Mouse (Mus musculus) brain, adult 10 weeks (tissue): ENCODE results near the gene Man1b1. TPM values are rescaled to one million over a fixed set of nuclear protein-coding genes. Genes with fewer than 3 reads are reported as not detected.

Experiments used
- polyA plus RNA-seq: library from polyadenylated mRNA; stranded (reverse); fragments of 350-450 nt; fragmentation: Illumina TruSeq; extraction: RNeasy Lipid Tissue Mini Kit (QIAGEN cat#74804); gene quantifications from one replicate; pipeline ENCODE4 v1.2.3, GENCODE M21; 2015; ENCODE audit warnings: low read depth, low replicate concordance

Man1b1 gene
- 51.8 TPM for polyA plus RNA-seq

GRCm38 (mm10) chr2:25332286-25333160 lies at the start of gene Man1b1:
Gene Man1b1, plus strand, starts transcription at chr2:25332338.

GRCm38 (mm10) chr2:25287927-25288649 lies 44.0 kb upstream of the Man1b1 start, which contains the start of gene Tmem210:
Gene Tmem210, plus strand, starts transcription at chr2:25288145.

GRCm38 (mm10) chr2:25289651-25290050 lies 42.5 kb upstream of the Man1b1 start, which contains the start of gene Lrrc26:
Gene Lrrc26, plus strand, starts transcription at chr2:25289915.

GRCm38 (mm10) chr2:25318971-25319773 lies 13.0 kb upstream of the Man1b1 start, which contains the start of gene Grin1:
Gene Grin1, minus strand, starts transcription at chr2:25319187.

GRCm38 (mm10) chr2:25356208-25357079 lies 24.3 kb downstream of the Man1b1 start, which contains the start of gene Dpp7:
Gene Dpp7, minus strand, starts transcription at chr2:25356359.

DNA sequence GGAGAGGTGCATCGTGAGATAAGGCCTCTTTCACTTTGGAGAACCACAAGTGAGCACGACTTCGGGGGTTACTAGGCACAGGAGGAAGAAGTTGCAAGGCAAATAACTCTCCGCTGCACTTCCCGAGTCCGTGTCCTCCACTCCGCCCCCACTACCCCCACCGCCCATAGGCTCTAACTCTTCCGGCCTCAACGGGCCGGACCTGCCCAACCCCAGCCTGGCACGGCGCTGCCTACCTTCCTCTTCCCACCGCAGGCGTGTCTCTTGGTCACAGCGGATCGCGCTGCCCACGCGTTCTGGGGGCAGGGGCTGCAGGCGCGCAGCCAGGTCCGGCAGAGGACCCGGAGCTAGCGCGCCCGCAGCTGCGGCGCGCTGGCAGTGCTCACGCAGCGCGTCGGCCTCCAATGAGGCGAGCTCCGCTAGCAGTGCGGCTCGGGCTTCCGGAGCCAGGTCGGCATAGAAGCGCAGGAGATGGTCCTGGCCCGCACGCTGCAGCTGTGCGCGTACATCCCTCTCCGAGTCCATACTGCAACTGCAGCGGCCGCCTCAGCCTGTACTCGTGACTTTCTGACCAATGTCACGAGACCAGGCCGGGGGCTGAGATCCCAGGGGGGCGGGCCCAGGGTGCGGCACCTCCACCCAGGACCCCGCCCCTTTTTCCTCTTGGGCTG lies 33.1 kb downstream of the Man1b1 start, which contains the start of gene Uap1l1:
Gene Uap1l1, minus strand, starts transcription at position 592 of the 671 bp plus-strand sequence.

DNA sequence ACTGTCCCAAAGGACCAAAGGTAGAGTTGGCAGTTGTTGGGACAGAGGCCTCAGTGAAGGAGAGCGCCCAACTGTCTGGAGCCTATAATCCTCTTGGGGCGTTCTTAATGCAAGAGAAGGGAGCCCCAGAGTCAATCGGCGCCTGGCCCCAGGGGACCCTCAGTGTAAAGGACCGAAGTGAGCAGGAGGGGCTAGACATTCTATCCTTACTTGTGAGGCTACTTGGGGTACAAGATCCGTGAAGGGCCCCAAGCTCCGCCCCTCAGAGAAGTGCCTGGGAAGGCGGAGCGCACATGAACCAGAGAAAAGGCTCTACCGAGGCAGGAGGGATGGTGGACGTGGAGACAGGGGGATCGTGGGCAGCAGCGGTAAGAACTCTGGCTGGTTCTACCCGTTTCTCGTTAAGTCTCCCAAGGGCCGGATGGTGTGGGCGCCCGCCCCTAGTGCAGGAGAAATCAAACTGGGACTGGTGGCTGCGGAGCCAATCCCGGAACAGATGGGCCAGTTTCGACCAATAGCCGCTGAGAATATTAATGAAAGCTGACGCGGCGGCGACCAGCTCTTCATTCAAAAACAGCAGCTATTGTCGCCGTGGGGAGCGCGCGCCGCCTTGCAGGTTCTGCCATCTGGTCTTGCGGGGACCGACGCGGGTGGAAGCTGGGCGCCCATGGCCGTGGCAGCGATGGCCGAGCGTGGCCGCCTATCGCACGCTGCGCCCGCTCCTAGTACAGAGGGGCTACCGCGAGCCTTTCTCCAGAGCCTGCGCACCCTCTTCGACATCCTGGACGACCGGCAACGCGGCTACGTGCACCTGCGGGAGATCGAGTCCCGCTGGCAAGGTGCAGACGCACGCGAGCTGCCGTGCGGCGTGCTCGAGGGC lies 39.9 kb downstream of the Man1b1 start, which contains the start of gene Sapcd2:
Gene Sapcd2, plus strand, starts transcription at position 558 of the 880 bp plus-strand sequence.

GRCm38 (mm10) chr2:25395721-25396596 lies 63.8 kb downstream of the Man1b1 start, which contains the start of gene Entpd2:
Gene Entpd2, plus strand, starts transcription at chr2:25395874.

DNA sequence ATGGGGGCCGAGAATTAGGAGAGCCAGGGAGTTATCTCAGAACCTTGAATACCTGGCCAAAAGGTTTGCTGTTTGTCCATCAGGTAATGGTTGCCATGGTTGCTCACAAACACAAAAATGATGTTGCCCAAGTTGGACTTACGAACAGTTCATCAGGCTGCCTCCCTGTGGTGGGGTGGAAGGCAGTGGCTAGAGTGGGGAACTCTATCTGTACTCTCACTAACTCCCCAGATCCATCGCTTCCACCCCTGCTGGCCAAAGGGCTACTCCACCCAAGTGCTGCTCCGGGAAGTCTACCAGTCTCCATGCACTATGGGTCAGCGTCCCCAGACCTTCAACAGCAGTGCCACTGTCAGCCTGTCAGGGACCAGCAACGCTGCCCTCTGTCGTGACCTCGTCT lies 66.9 kb downstream of the Man1b1 start, which contains the start of gene Npdc1:
Gene Npdc1, plus strand, starts transcription at position 301 of the 400 bp plus-strand sequence.

Other genes with a start within 250 kb of the Man1b1 start
- gene Noxa1, start 237.2 kb upstream of the Man1b1 start, polyA plus RNA-seq = not detected
- gene Nrarp, start 151.6 kb upstream of the Man1b1 start, polyA plus RNA-seq = 13.6 TPM
- 2.9 TPM for gene Tor4a, start 135.5 kb upstream of the Man1b1 start, polyA plus RNA-seq
- 47.7 TPM for gene Nelfb, start 120.8 kb upstream of the Man1b1 start, polyA plus RNA-seq
- not detected for gene Stpg3, start 117.7 kb upstream of the Man1b1 start, polyA plus RNA-seq
- gene Fam166a, start 113.6 kb upstream of the Man1b1 start, polyA plus RNA-seq = not detected
- gene Tubb4b, start 107.6 kb upstream of the Man1b1 start, polyA plus RNA-seq = 563 TPM
- not detected for gene Slc34a3, start 98.0 kb upstream of the Man1b1 start, polyA plus RNA-seq
- gene Rnf224, start 95.6 kb upstream of the Man1b1 start, polyA plus RNA-seq = not detected
- gene Rnf208, start 90.1 kb upstream of the Man1b1 start, polyA plus RNA-seq = 180 TPM
- gene Cysrt1, start 89.9 kb upstream of the Man1b1 start, polyA plus RNA-seq = not detected
- 6.7 TPM for gene AL732309.1, start 85.5 kb upstream of the Man1b1 start, polyA plus RNA-seq
- 19.6 TPM for gene Tmem203, start 76.9 kb upstream of the Man1b1 start, polyA plus RNA-seq
- gene Tprn, start 69.7 kb upstream of the Man1b1 start, polyA plus RNA-seq = 23.4 TPM
- gene Ssna1, start 59.9 kb upstream of the Man1b1 start, polyA plus RNA-seq = 92.1 TPM
- gene Anapc2, start 59.9 kb upstream of the Man1b1 start, polyA plus RNA-seq = 89.9 TPM
- gene Tmem210, start 44.2 kb upstream of the Man1b1 start, polyA plus RNA-seq = not detected
- not detected for gene Lrrc26, start 42.4 kb upstream of the Man1b1 start, polyA plus RNA-seq
- 267 TPM for gene Grin1, start 13.2 kb upstream of the Man1b1 start, polyA plus RNA-seq
- 38.1 TPM for gene Dpp7, start 24.0 kb downstream of the Man1b1 start, polyA plus RNA-seq
- gene Uap1l1, start 33.3 kb downstream of the Man1b1 start, polyA plus RNA-seq = 27.2 TPM
- gene Sapcd2, start 40.0 kb downstream of the Man1b1 start, polyA plus RNA-seq = 2.5 TPM
- 11.2 TPM for gene Entpd2, start 63.5 kb downstream of the Man1b1 start, polyA plus RNA-seq
- gene Npdc1, start 67.0 kb downstream of the Man1b1 start, polyA plus RNA-seq = 274 TPM
- gene Fut7, start 90.9 kb downstream of the Man1b1 start, polyA plus RNA-seq = 1.1 TPM
- gene Abca2, start 96.4 kb downstream of the Man1b1 start, polyA plus RNA-seq = 105 TPM
- not detected for gene Clic3, start 124.5 kb downstream of the Man1b1 start, polyA plus RNA-seq
- 96.2 TPM for gene Paxx, start 128.8 kb downstream of the Man1b1 start, polyA plus RNA-seq
- gene Ptgds, start 137.7 kb downstream of the Man1b1 start, polyA plus RNA-seq = 2,295 TPM
- gene Lcn12, start 161.6 kb downstream of the Man1b1 start, polyA plus RNA-seq = not detected
- 96.2 TPM for gene Fbxw5, start 168.4 kb downstream of the Man1b1 start, polyA plus RNA-seq
- gene C8g, start 169.4 kb downstream of the Man1b1 start, polyA plus RNA-seq = 1.9 TPM
- 10.6 TPM for gene Traf2, start 214.6 kb downstream of the Man1b1 start, polyA plus RNA-seq
- 365 TPM for gene Edf1, start 225.5 kb downstream of the Man1b1 start, polyA plus RNA-seq
- gene Mamdc4, start 242.5 kb downstream of the Man1b1 start, polyA plus RNA-seq = 0.95 TPM
- gene Phpt1, start 242.9 kb downstream of the Man1b1 start, polyA plus RNA-seq = 94.8 TPM
- gene Ajm1, start 249.4 kb downstream of the Man1b1 start, polyA plus RNA-seq = 44.4 TPM